Mouse (Mus musculus): ENCODE results near the gene 1600002K03Rik.
A peak's percentile ranks its signal among the peaks of the same experiment; 100 is the strongest.
"Not testable (repeated sequence)": the region's sequence is repeated elsewhere in the genome, so short reads cannot be mapped to it uniquely, and the experiment has no call there.

Gene 1600002K03Rik

DNA sequence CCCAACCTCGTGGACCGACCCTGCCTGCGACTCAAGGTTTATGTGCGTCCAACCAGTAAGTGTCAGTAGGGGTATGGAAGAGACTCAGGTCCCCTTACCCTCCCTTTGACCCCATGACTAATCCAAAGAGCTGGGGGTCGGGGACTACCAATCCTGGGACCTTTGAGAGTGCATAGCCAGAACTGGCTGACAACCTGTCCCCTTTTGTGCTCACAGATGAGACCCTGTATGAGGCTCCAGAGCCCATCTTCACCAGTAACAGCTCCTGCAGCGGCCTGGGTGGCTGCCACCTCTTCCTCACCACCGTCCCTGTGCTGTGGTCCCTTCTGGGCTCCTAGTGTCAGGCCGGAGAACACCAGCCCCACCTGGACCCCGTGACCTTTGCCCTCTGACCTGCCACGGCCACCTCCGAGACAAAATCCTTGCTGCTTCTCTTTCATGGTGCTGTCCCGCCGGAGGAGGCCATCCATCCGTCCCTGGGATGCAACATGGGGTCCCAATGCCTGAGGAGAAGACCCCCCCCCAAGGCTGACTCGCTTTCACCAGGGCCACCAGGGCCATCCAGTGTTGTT is 15.8 kb downstream of the 1600002K03Rik start:
- DNase-seq (ENCODE audit: low read depth): no peak

DNA sequence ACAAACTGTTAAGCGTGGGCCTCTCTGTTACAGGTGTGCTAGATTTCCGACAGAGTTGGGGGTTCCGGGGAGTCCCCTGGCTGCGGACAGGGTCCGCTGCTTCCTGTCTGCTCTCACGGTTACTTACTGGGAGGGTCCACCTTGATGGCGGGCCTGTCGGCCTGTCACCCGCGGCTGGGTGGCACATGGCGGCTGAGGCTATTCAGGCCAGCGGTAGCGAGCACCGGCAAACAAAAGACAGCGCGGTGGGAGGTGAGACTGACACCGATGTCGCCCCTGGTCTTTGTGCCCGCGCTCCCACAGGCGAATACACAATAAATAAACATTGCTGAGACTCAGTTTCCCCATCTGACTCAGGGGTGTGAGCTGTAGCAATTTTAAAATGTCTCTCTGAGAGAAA is 17.3 kb downstream of the 1600002K03Rik start:
- no peak for DNase-seq (ENCODE audit: low read depth)

DNA sequence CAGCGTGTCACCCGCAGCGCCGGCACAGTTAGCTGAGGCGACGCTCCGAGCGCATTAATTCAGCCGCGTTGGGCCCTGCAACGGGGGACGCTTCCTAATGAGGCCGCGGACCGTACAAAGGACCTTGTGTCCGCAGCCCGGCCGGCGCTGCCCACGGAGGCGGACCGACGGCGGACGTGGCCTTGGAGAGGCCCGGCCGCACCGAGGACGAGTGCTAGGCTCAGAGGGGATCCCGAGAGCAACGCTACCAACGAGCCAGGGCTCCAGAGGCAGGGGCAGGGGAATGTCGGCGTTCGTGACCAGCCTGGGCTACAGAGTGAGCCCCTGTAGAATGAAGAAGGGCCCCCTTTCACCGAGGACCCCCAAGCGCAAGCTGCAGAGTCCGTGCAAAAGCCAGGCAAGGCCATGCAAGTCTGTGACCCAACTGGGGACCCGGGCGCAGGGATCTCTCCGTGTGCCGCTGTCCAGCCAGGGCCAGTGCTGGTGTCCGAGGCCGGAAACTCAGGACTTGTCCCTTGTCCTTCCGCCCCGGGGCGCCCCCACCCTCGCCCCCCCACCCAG is 17.8 kb downstream of the 1600002K03Rik start:
- DNase-seq (ENCODE audit: low read depth): no peak

DNA sequence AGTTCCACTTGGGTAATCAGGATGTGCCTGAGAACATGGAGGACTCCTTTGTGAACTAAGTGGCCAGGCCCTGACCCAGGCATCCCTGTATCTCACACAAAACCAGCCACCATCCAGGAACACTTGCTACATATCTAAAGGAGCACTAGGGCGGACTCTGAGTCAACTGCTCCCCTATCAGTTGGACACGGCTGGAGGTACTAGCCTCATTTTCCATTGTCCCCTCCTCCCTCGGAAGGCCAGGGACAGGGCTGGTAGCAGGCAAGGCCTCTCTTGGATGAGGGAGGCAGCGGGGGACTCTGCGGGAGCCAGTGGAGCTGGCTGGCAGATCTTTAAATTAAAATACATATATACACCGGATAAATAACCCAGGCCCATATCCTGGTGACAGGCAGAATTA is 21.2 kb downstream of the 1600002K03Rik start:
- DNase-seq (ENCODE audit: low read depth): no peak

DNA sequence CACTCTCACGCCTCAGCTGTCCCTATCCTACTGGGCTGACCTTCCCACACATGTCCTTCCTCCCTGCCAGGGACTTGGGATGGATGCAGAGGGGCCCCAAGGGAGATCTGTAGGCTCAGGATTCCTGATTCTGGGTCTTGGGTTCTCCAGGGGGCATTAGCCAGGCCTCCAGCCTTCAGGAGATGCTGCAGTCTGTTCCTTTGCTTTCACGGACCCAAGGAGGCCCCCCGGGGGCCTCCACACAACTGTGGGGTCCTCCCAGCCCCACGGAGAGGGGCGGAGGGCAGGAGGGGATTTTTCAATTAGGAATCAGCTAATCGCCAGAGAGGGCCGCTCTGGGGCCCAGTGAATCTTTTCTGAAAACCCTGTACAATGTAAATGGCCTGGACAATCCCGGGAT is 21.7 kb downstream of the 1600002K03Rik start:
- DNase-seq (ENCODE audit: low read depth): no peak

DNA sequence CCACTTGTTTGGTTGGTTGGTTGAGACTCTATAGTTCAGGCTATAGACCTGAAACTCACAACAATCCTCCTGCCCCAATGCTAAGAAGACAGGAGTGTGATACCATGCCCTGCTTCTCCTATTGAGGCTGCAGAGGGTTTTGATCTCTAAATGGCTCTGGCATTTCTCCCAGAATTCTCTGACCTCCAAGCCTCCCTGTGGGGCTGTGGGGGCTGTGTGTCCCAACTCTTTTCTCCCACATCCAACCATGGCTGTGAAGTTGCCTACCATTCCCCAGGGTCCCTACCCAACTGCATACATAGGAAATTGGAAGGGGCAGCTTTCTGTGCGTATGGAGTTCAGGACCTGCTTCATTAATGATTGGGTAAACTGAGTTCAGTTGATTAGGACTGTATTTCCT is 23.4 kb downstream of the 1600002K03Rik start:
- no peak for DNase-seq (ENCODE audit: low read depth)

DNA sequence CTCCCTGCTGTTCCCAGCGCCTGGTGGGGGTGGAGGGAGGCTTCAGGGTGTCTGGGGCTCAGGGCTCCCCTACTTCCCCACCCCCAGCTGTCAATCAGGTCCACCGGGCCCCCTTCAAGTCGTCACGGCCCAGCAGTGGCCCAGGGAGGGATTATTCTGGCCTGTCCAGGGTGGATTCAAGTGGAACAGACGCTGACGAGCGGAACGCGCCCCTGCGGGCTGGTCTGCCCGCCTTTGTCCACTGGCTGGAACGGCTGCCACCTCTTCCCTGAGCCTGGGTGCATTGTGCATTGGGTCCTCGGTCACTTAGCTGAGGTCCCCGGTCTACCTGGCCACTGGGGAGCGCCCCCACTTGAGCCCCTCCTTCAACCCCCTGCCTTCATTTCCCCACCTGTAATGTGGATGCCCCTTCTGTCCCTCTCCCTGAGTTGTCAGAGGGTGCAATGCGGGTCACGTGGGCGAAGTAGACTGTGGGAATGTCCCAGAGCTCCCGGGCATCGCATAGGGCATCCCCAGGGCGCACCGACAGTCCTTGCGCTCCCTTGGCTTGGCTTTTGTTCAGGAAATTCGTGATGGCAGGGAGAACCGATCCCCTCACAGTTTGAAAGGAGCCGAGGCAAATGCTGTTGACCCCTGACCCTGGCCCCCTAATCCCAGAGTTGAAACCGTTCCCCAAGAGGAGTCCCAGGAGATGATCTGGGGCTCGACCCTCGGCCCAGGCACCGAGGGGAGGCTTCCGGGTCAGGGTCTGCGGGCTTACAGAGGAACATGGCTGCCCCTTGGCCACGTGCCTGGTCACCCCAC is 24.2 kb downstream of the 1600002K03Rik start:
- no peak for DNase-seq (ENCODE audit: low read depth)

DNA sequence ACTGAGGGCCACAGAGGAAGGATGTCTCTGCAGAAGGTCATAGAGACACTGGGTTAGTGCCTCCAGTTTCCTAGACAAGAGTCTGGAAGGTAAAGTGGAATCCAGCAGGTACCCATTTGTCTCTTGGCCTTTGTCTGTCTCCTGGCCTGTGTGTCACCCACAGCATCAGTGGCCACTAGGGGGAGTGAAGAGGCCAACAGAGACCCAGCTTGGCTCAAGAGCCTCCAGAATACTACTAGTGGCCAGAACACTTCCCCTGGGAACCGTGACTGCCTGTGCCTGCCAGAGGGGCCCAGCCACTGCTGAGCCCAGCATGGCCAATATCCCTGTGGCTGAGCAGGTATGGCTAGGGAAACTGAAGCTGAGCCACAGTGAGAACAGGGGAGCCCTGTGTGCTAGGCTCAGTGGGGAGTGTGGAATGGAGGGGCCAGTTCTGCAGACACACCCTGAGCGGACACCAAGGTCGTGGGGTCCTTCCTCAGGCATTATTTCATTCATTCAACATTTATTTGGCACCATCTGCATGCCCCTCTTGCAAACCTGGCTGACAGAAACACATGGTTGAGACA is 26.8 kb downstream of the 1600002K03Rik start:
- DNase-seq (ENCODE audit: low read depth): peak; percentile 89

DNA sequence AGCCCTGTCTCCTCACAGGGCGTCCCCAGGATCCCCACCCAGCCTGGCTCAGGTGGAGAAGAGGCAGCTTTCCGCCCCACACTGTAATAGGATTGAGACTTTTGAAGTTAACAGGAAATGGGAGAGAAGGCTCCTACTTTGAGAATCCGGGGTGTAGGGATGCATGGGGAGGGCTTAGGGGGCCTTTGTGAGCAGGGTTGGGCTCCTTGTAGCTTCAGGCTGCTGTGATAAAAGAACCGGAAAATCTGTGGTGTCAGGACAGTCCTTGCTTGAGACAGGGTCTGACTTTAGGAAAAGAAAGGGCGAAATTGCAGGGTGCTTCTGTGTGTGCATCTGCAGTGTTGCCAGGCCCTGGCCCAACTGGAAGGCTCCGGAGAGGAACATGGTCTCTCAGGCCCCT is 27.7 kb downstream of the 1600002K03Rik start:
- DNase-seq (ENCODE audit: low read depth): no peak

DNA sequence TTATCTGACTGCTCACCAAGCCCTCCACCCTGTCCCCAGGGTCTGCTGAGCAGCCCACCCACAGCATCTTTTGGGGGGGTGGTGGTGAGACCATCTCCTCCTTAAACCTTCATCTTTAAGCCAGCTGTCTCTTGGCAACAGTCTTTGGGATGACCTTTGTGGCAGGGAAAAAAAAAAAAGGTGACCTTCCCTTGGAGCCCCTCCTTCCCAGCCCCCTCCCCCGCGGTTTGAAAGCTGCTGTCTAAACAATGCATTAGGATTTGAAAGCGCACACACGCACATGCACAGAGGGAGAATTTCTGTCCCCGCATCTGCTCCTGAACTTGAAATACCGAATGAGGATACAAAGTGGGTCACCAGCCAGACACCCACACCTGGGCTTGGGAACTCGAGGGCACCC is 31.3 kb downstream of the 1600002K03Rik start:
- no peak for DNase-seq (ENCODE audit: low read depth)

DNA sequence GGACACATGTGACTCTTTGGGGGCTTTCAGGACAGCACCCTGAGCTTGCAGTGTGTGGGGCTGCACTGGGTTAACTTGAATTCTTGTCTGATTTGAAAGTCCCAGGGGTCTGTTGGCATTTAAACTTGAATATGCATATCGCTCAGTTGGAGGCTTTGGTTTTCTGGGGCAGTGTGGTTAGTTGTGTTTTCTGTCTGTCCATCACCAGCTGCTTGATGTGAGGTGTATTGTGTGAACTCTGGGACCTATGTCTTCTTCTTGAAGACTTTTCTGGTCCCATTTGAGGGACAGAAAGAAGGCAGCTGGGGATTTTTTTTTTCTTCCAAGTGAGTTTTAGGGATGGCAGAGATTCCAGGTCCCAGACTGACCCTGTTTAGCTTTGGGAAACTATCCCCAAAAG is 34.5 kb downstream of the 1600002K03Rik start:
- no peak for DNase-seq (ENCODE audit: low read depth)

DNA sequence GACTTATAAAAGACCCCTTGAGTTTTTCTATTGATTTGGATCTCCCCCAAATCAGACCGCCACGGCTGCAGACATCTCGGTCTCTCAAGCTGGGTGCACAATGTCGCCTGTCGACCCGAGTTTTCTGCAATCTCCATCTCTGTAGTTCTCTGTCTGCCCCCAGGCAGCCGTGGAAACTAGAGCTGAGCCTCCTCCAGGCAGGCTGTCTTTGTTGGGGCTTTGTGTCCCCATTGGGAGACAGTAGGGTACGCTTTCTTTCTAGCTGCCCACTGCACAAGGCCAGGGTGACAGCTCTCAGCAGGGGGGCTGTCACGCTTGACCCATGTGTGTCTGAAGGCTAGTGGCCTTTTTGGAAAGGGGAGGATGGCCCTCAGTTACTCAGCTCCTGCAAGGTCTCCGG is 34.9 kb downstream of the 1600002K03Rik start:
- DNase-seq (ENCODE audit: low read depth): no peak

DNA sequence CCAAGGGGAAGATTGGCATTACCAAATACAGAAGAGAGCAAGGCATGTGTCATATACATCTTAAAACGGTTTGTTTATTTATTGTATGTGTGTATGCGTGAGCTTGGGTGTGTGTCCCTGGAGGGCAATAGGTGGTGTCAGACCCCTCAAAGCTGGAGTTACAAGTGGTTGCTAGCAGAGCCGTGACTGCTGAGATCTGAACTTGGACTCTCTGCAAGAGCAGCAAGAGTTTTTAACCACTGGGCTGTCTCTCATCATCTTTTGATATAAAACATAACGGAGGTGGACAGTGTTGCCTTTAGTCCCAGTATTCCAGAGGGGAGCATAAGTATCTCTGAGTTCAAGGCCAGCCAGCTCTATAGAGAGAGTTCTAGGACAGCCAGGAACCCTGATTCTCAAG is 35.5 kb downstream of the 1600002K03Rik start:
- no peak for DNase-seq (ENCODE audit: low read depth)

DNA sequence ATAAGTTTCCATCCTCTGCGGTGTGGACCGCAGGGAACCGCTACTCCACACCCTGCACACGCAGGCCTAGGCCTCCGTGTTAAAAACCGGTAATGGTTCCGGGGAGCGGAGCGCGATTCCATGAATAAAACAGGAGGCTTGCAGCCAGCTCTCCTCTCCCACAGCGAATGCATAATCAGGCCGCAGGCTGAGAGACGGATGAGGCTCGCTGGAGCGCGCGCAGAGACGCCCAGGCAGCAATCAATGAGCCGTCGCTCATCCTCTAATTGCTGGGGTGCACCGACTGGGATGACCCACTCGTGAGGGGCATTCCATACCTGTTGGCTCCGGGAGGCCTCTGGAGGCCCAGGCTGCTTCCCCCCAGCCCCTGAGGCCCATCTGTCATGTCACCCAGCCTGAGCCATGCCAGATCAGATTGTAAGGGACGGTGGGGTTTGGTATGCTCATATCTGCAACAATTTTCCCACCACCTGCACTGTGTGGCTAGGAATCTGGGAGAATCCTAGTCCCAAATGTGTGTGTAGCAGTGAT is 36.2 kb downstream of the 1600002K03Rik start:
- no peak for DNase-seq (ENCODE audit: low read depth)

DNA sequence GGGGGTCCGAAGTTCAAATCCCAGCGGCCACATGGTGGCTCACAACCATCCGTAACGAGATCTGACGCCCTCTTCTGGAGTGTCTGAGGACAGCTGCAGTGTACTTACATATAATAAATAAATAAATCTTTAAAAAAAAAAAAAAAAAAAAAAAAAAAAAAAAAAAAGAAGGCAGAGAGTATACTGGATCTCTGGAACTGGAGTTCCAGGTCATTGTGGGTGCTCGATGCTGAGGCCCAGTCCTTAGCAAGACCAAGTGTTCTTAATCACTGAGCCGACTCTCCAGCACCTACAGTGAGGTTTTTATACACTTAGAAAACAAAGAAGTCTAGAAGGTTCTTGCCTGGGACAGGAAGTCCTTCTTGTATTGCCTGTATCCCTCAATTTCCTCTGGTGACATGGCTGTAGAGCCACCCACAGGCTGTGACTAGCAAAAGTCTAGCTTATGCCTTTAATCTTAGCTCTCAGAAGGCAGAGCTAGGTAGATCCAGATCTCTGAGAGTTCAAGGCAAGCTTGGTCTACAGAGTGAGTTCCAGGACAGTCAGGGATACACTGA is 38.9 kb downstream of the 1600002K03Rik start:
- not testable (repeated sequence) for DNase-seq (ENCODE audit: low read depth)

DNA sequence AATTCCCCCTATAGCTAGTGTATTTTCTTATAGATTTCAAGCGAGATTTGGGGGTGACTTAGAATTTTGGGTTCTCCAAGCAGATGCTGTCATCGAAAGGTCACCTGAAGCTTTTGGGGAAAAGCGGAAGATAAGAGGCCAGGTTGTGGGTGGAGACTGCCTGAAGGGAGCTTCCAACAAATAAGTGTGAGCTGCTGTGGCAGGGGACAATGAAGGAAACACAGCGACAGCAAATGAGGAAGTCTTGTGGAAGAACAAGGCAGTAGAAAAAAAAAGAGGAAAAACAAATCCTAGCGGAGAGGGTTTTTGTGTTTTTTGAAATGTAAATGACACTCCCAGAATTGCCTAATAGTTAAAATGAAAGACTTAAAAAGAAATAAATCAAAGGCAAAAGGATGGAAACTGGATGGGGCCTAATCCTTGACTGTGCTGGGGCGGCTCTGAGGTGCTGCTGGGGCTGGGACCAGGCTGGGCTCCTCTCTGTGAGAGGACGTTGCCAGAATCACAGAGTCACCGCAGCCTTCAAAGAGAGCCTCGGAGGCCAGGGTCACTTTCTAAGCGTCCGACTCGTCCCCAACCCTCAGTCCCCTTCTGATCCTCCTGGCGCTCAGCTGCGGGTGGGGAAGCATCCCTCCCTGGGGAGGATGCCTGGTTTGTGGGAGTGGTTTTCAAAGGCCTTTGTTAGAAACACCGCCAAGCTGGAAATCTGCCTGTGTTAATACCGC is 42.5 kb downstream of the 1600002K03Rik start:
- DNase-seq (ENCODE audit: low read depth): no peak

DNA sequence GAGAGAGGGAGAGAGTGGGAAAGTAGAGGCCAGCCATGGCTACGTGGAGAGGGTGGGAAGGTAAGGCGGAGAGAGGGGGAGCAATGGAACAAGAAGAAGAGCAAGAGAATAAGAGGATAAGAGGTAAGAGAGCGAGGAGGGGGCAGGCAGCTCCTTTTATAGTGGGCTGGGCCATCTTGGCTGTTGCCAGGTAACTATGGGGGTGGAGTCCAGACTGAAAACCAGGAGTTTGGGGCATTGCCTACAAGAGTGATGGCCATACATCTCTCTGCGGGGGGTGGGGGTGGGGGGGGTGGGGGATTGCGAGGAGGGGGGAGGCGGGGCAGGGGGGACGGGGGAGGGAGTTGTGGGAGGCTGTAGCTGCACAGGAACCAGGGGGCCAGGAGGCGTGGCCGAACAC is 47.9 kb downstream of the 1600002K03Rik start:
- no peak for DNase-seq (ENCODE audit: low read depth)

DNA sequence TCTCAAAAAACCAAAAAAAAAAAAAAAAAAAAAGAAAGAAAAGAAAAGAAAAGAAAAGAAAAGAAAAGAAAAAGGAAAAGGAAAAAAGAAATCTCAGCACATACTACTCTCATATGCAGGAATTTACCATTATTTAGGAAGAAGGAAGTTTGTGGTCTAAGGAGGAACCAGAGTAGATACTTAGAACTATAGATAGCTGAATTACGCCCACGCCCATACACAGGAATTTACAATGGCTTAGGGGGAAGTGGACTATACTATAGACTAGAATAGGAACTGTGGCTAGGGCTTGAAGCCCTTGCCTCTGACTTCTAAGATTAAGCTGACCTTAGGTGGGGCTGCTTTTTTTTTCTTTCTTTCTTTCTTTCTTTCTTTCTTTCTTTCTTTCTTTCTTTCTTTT is 50.4 kb downstream of the 1600002K03Rik start:
- DNase-seq (ENCODE audit: low read depth): not testable (repeated sequence)
